Mouse (Mus musculus): ENCODE results near the gene Cluh. TPM values are rescaled to one million over a fixed set of nuclear protein-coding genes. Genes with fewer than 3 reads are reported as not detected.

The Cluh gene
- polyA plus RNA-seq (2017; shearing (Covaris generic)), result 28.2 TPM

DNA sequence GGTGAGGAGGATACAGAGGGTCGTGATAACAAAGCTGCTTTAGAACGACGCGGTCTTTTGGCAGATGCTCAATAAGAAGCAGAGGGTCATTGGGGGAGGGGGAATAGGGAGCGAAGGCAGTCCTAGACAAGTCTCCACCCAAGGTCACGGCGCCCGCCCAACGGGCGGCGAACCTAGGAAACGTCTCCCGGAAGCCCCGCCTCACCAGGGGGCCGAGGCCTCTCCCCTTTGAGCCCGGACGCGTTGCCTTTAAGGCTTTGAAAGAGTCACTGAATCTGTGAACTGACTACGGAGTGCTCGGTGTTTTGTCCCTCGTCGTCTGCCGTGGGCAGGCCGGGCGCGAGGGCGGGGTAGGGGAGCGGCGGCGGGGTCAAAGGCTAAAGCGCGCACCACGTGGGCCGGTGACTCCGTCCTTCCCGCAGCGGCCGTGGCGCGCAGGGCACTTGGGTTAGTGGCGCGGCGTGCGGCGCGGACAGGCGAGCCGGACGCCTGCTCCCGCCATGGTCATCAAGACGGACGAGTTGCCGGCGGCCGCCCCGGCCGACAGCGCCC, at the start of gene Cluh:
Gene Cluh, plus strand, starts transcription at position 401 of the 552 bp plus-strand sequence.

DNA sequence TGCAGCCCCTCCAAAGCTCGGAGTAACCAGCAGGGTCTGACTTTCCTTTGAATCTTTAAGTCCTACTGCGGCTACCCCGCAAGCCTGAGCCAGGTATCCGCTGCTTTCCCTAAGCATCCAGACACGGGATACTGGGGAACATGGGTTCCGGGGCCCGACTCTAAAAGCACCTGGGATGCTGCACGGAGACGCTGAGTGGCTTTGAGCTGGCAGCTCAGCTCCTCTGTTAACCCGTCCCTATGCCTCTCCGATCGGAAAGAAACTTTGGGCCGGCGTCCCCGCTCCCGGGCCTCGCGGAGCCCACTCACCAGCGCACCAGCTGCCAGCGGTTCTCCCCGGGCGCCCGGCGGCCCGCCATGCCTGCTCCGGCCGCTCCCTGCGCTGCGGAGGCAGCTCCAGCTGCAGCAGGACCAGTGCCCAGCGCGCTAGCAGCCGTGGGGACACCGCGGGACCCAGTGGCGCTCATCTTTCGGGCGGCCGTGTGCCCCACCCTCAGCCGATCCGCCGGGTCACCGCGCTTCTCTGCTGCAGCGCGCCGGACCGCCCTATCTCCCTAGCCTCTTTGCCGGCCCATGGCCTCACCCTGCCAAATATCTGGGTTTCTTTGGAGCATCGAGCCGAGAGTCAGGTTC, 38.6 kb upstream of the Cluh start, which contains the start of gene Rap1gap2:
Gene Rap1gap2, minus strand, starts transcription at position 371 of the 632 bp plus-strand sequence.

DNA sequence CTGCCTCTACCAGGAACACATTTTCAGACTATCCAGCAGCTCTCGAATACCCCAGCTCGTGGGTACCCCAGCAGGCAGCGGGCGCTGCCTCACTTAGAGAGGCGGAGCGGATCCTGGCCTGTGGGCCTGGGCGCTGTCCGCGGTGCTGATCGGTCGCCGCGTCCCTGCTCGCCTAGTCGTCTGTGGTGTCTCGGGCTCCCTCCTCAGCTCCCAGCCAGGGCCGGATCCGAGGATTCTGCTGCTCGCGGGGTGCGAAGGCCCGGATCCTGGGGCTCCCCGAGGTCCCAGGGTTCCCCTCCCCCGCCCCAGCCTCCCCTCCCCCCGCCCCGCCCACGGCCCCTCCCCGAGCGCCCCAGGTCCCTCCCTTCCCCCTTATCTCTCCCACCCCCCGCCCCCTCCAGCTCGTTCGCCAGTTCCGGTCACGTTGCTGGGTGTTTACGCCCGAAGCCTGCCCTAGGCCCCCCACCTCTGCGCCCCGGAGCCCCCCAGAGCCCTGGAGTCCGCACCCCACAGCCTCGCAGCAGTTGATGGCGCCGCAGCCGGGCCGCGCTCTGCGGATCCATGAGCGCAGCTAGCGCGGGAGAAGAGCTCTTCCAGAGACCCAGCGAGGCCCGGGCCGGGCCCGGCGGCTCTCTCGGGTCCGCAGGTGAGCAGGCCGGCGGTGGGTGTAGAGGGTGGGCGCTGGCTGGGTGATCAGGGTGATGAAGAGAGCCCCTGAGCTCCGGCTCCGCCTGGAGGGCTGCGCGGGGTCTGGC, 29.9 kb upstream of the Cluh start, which contains the start of gene Ccdc92b:
Gene Ccdc92b, plus strand, starts transcription at position 405 of the 755 bp plus-strand sequence.

Other genes with a start within 250 kb of the Cluh start
- 11.7 TPM for gene Rap1gap2, start 38.6 kb upstream of the Cluh start, polyA plus RNA-seq (2017; shearing (Covaris generic))
- gene Ccdc92b, start 29.9 kb upstream of the Cluh start, polyA plus RNA-seq (2017; shearing (Covaris generic)), result not detected
- gene Pafah1b1, start 75.2 kb downstream of the Cluh start, polyA plus RNA-seq (2017; shearing (Covaris generic)), result 103 TPM
- 31.3 TPM for gene Mettl16, start 121.3 kb downstream of the Cluh start, polyA plus RNA-seq (2017; shearing (Covaris generic))
- gene Mnt, start 181.4 kb downstream of the Cluh start, polyA plus RNA-seq (2017; shearing (Covaris generic)), result 18.8 TPM
- 3.6 TPM for gene Sgsm2, start 247.6 kb downstream of the Cluh start, polyA plus RNA-seq (2017; shearing (Covaris generic))
- 40.9 TPM for gene Tsr1, start 248.6 kb downstream of the Cluh start, polyA plus RNA-seq (2017; shearing (Covaris generic))